Mouse (Mus musculus) myocyte (in vitro differentiated cells): ENCODE measurements around the gene Methig1. TPM values are rescaled to one million over a fixed set of nuclear protein-coding genes. Genes with fewer than 3 reads are reported as not detected.

Experiments used
- H3K27me3 ChIP-seq: one replicate; pipeline ENCODE4 v1.6.1; 2011; ENCODE audit not compliant: control insufficient read depth, insufficient read depth, insufficient read length
- H3K36me3 ChIP-seq: one replicate; pipeline ENCODE4 v1.6.1; 2011; ENCODE audit not compliant: control insufficient read depth, insufficient read depth
- H3K4me2 ChIP-seq: one replicate; pipeline ENCODE4 v1.6.1; 2011; ENCODE audit warnings: low read depth, control low read depth
- H3K4me3 ChIP-seq: one replicate; pipeline ENCODE4 v1.5.1; 2011; ENCODE audit warnings: mild to moderate bottlenecking, control low read depth, moderate library complexity
- H3K79me2 ChIP-seq: one replicate; pipeline ENCODE4 v1.6.1; 2011; ENCODE audit not compliant: control insufficient read depth, insufficient read depth
- H3ac ChIP-seq: one replicate; pipeline ENCODE4 v1.6.1; 2011; ENCODE audit not compliant: control insufficient read depth, insufficient read length
- CEBPB ChIP-seq: IDR thresholded peaks from 2 replicates; pipeline ENCODE4 v1.6.1; 2011; ENCODE audit warnings: mild to moderate bottlenecking, moderate library complexity; ENCODE audit not compliant: poor library complexity, insufficient read depth, severe bottlenecking
- E2F4 ChIP-seq: IDR thresholded peaks from one replicate; pipeline ENCODE4 v1.6.1; 2011; ENCODE audit warnings: mild to moderate bottlenecking, control low read depth, moderate library complexity; ENCODE audit not compliant: insufficient read depth
- MAX ChIP-seq: IDR thresholded peaks from one replicate; pipeline ENCODE4 v1.6.1; 2011; ENCODE audit warnings: low read depth, mild to moderate bottlenecking, control low read depth
- MYOG ChIP-seq, 3 experiments: IDR thresholded peaks; one replicate each; pipeline ENCODE4 v1.6.1; 2011; ENCODE audit warnings: control low read depth in 2 of 3, low read depth in 2 of 3, mild to moderate bottlenecking in 2 of 3; ENCODE audit not compliant: insufficient read length in 2 of 3, control insufficient read depth in 1 of 3, insufficient read depth in 1 of 3
- POLR2A ChIP-seq: IDR thresholded peaks from one replicate; pipeline ENCODE4 v1.6.1; 2011; ENCODE audit warnings: low read depth, mild to moderate bottlenecking, control low read depth, moderate library complexity; ENCODE audit not compliant: insufficient read length
- POLR2AphosphoS2 ChIP-seq: IDR thresholded peaks from one replicate; pipeline ENCODE4 v1.6.1; 2011; ENCODE audit warnings: low read depth, control low read depth; ENCODE audit not compliant: insufficient read length
- REST ChIP-seq: IDR thresholded peaks from one replicate; pipeline ENCODE4 v1.6.1; 2011; ENCODE audit warnings: mild to moderate bottlenecking, control low read depth, moderate library complexity; ENCODE audit not compliant: insufficient read depth, insufficient read length
- SRF ChIP-seq: IDR thresholded peaks from one replicate; pipeline ENCODE4 v1.6.1; 2011; ENCODE audit warnings: low read depth; ENCODE audit not compliant: control insufficient read depth, insufficient read length
- TCF12 ChIP-seq: IDR thresholded peaks from one replicate; pipeline ENCODE4 v1.6.1; 2011; ENCODE audit warnings: mild to moderate bottlenecking, control low read depth; ENCODE audit not compliant: poor library complexity, insufficient read depth, severe bottlenecking
- USF1 ChIP-seq: IDR thresholded peaks from one replicate; pipeline ENCODE4 v1.6.1; 2011; ENCODE audit warnings: low read depth, mild to moderate bottlenecking, control low read depth, moderate library complexity
- polyA plus RNA-seq: library from polyadenylated mRNA; unstranded; fragments of >200 nt; fragmentation: generic; extraction: Trizol; gene quantifications from one replicate; pipeline ENCODE4 v1.2.1, GENCODE M21; 2012; ENCODE audit warnings: missing spikeins

Methig1 gene
- polyA plus RNA-seq, 1 experiment: not detected

- Histone ChIP-seq H3K27me3 (peaks cover 6% of the 10 kb centered on the region), H3K4me2 (no peak overlapping the region), H3ac (no peak overlapping the region), H3K36me3 (no peaks in the 10 kb centered on the region), H3K4me3 (no peak overlapping the region), H3K79me2 (no peaks in the 10 kb centered on the region)
- no peak for TF ChIP-seq MYOG (IDR thresholded peaks at IDR 0.05; ENCODE audit: control insufficient read depth in 1 of 3, insufficient read depth in 1 of 3, insufficient read length in 2 of 3, low read depth in 2 of 3)
- TF ChIP-seq USF1: no peak
Observed at GRCm38 (mm10) chr15:100385705-100386104, 32.8 kb downstream of the Methig1 start.

- Histone ChIP-seq H3K36me3 (no peaks in the 10 kb centered on the region), H3K4me3 (no peak overlapping the region), H3ac (no peak overlapping the region), H3K79me2 (no peaks in the 10 kb centered on the region), H3K4me2 (no peak overlapping the region), H3K27me3 (peaks cover 6% of the 10 kb centered on the region)
- TF ChIP-seq POLR2A (no peak), POLR2AphosphoS2 (peak; percentile 11), E2F4 (no peak)
Observed at GRCm38 (mm10) chr15:100387544-100388223, 34.7 kb downstream of the Methig1 start.

- H3K79me2 ChIP-seq: no peaks in the 10 kb centered on the region
- no peak overlapping the region for H3K4me3 ChIP-seq
- H3ac ChIP-seq: no peak overlapping the region
- TF ChIP-seq POLR2AphosphoS2 (peak; percentile 51), REST (no peak)
- H3K27me3 ChIP-seq: peaks cover 6% of the 10 kb centered on the region
- H3K36me3 ChIP-seq: peaks cover 1% of the 10 kb centered on the region
- H3K4me2 ChIP-seq: no peak overlapping the region
Observed at GRCm38 (mm10) chr15:100388224-100388835, 35.4 kb downstream of the Methig1 start.

- Histone ChIP-seq H3K36me3 (peaks cover 7% of the 10 kb centered on the region), H3K4me2 (no peak overlapping the region), H3ac (no peak overlapping the region), H3K27me3 (peaks cover 5% of the 10 kb centered on the region), H3K4me3 (no peak overlapping the region), H3K79me2 (no peaks in the 10 kb centered on the region)
- TF ChIP-seq MYOG (IDR thresholded peaks at IDR 0.05; ENCODE audit: control insufficient read depth in 1 of 3, insufficient read depth in 1 of 3, insufficient read length in 2 of 3, low read depth in 2 of 3): no peak
- no peak for TF ChIP-seq MAX
- TF ChIP-seq SRF: no peak
- no peak for TF ChIP-seq REST
- no peak for TF ChIP-seq TCF12
- no peak for TF ChIP-seq USF1
- TF ChIP-seq POLR2AphosphoS2: no peak
- no peak for TF ChIP-seq E2F4
Observed at GRCm38 (mm10) chr15:100388886-100389285, 35.9 kb downstream of the Methig1 start.

GRCm38 (mm10) chr15:100391066-100391465 is 38.1 kb downstream of the Methig1 start:
- peak; percentile 62 for TF ChIP-seq POLR2AphosphoS2
- no peak for TF ChIP-seq USF1

GRCm38 (mm10) chr15:100391599-100391998 is 38.6 kb downstream of the Methig1 start:
- Histone ChIP-seq H3K36me3 (peaks cover 31% of the 10 kb centered on the region), H3K4me2 (no peak overlapping the region), H3K4me3 (no peak overlapping the region), H3K79me2 (no peaks in the 10 kb centered on the region), H3ac (no peak overlapping the region), H3K27me3 (no peaks in the 10 kb centered on the region)
- TF ChIP-seq POLR2AphosphoS2 (peak; percentile 22), POLR2A (no peak)

More at GRCm38 (mm10) chr15:100391066-100391465, 38.1 kb downstream of the Methig1 start:
- Histone ChIP-seq H3ac (no peak overlapping the region), H3K36me3 (peaks cover 26% of the 10 kb centered on the region), H3K27me3 (no peaks in the 10 kb centered on the region), H3K79me2 (no peaks in the 10 kb centered on the region), H3K4me2 (no peak overlapping the region), H3K4me3 (no peak overlapping the region)

GRCm38 (mm10) chr15:100393016-100393415 is 40.1 kb downstream of the Methig1 start:
- TF ChIP-seq MAX: no peak
- no peak for TF ChIP-seq USF1
- no peak for TF ChIP-seq POLR2AphosphoS2
- no peak for TF ChIP-seq TCF12
- no peak for TF ChIP-seq CEBPB
- H3K27me3 ChIP-seq: no peaks in the 10 kb centered on the region
- peaks cover 45% of the 10 kb centered on the region for H3K36me3 ChIP-seq
- H3K4me2 ChIP-seq: no peak overlapping the region
- H3ac ChIP-seq: no peak overlapping the region
- H3K4me3 ChIP-seq: no peak overlapping the region
- H3K79me2 ChIP-seq: no peaks in the 10 kb centered on the region
